Mouse (Mus musculus): ENCODE measurements around the gene Gpr135.
A peak's percentile ranks its signal among the peaks of the same experiment; 100 is the strongest.

Gene Gpr135

GRCm38 (mm10) chr12:72070327-72071269 lies at the start of gene Gpr135:
Gene Gpr135, minus strand, starts transcription at chr12:72071125.
- peak; percentile 81 for DNase-seq (ENCODE audit: low spot score)

- DNase-seq (ENCODE audit: low spot score) = no peak
Observed at GRCm38 (mm10) chr12:72115686-72116345, 44.9 kb upstream of the Gpr135 start.

GRCm38 (mm10) chr12:72115126-72115525 lies 44.2 kb upstream of the Gpr135 start:
- no peak for DNase-seq (ENCODE audit: low spot score)

- peak; percentile 52 for DNase-seq (ENCODE audit: low spot score)
Observed at GRCm38 (mm10) chr12:72104525-72105281, 33.8 kb upstream of the Gpr135 start.

- DNase-seq (ENCODE audit: low spot score) = no peak
Observed at GRCm38 (mm10) chr12:72104027-72104426, 33.1 kb upstream of the Gpr135 start.

GRCm38 (mm10) chr12:72102776-72103175 lies 31.9 kb upstream of the Gpr135 start:
- no peak for DNase-seq (ENCODE audit: low spot score)

- no peak for DNase-seq (ENCODE audit: low spot score)
Observed at GRCm38 (mm10) chr12:72096966-72097365, 26.0 kb upstream of the Gpr135 start.

- no peak for DNase-seq (ENCODE audit: low spot score)
Observed at GRCm38 (mm10) chr12:72089802-72090201, 18.9 kb upstream of the Gpr135 start.

GRCm38 (mm10) chr12:72086166-72086825 lies 15.4 kb upstream of the Gpr135 start:
- no peak for DNase-seq (ENCODE audit: low spot score)

GRCm38 (mm10) chr12:72085329-72086165 lies 14.6 kb upstream of the Gpr135 start, which contains the start of the genes L3hypdh and Jkamp:
Gene L3hypdh, minus strand, starts transcription at chr12:72085439.
Gene Jkamp, plus strand, starts transcription at chr12:72085589.
- DNase-seq (ENCODE audit: low spot score) = peak; percentile 99

GRCm38 (mm10) chr12:72085024-72085328 lies 14.1 kb upstream of the Gpr135 start:
- DNase-seq (ENCODE audit: low spot score) = no peak

GRCm38 (mm10) chr12:72084261-72085023 lies 13.5 kb upstream of the Gpr135 start:
- DNase-seq (ENCODE audit: low spot score) = peak; percentile 47

GRCm38 (mm10) chr12:72083265-72083664 lies 12.3 kb upstream of the Gpr135 start:
- DNase-seq (ENCODE audit: low spot score) = no peak

- peak; percentile 27 for DNase-seq (ENCODE audit: low spot score)
Observed at GRCm38 (mm10) chr12:72082370-72082769, 11.4 kb upstream of the Gpr135 start.

- no peak for DNase-seq (ENCODE audit: low spot score)
Observed at GRCm38 (mm10) chr12:72081961-72082360, 11.0 kb upstream of the Gpr135 start.

GRCm38 (mm10) chr12:72078248-72078647 lies 7.3 kb upstream of the Gpr135 start:
- DNase-seq (ENCODE audit: low spot score) = no peak

- no peak for DNase-seq (ENCODE audit: low spot score)
Observed at GRCm38 (mm10) chr12:72069626-72070326, 1.1 kb downstream of the Gpr135 start.

- DNase-seq (ENCODE audit: low spot score) = no peak
Observed at GRCm38 (mm10) chr12:72057780-72058179, 13.1 kb downstream of the Gpr135 start.

GRCm38 (mm10) chr12:72053851-72054250 lies 17.1 kb downstream of the Gpr135 start:
- no peak for DNase-seq (ENCODE audit: low spot score)

- DNase-seq (ENCODE audit: low spot score) = no peak
Observed at GRCm38 (mm10) chr12:72053303-72053702, 17.6 kb downstream of the Gpr135 start.
